Mouse (Mus musculus) testis, postnatal 14 days (tissue): ENCODE data around the gene Bhmt.

Experiments
- DNase-seq: peaks from one replicate; pipeline ENCODE4 v3.0.0; 2021; ENCODE audit warnings: low spot score

Gene Bhmt

DNA sequence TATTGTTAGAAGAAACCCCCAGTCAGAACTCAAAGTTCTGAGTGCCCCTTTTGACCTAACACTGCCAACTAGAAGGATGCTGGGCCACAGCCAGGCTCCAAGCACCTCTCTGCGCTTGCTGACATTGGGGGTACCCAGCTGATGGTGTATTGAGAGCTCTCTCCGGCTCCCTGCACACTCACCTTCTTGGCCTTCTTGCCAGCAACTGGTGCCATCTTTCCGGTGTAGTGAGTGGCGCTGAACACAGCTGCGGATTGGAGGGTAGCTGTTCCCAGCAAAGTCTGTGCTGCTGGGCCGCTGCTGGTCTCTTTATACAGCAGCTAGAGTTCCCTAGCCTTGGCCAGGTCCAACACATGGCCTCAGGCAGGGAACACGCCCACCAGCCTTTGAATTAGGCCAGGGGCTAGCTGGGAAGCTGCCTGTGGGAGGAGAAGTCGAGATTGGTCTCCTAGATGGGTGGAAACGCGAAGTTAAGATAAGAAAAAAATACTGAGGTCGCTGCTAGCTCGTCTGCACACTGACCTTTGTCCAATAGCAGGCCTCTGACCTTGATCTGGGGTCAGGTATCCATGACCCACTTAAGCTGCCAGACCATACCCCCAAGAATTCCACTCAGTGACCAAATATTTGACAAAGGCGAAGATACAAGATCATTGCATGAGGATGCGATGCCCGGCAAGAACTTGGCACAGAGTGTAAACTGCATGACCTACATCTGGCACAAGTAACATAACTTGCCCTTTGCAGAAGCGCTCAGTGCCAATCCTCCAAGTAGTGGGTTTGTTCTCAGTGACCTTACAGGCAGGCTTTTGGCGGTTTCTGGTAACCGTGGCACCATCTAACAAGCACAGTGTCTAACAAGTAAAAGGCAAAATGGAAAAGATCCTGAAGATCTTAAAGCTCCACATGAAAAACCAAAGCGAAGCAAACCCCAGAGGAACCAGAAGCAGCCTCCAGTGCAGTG, at the start of gene Bhmt:
TSS of gene Bhmt (minus strand) at position 680 of the 964 bp plus-strand sequence.
- DNase-seq = no peak

DNA sequence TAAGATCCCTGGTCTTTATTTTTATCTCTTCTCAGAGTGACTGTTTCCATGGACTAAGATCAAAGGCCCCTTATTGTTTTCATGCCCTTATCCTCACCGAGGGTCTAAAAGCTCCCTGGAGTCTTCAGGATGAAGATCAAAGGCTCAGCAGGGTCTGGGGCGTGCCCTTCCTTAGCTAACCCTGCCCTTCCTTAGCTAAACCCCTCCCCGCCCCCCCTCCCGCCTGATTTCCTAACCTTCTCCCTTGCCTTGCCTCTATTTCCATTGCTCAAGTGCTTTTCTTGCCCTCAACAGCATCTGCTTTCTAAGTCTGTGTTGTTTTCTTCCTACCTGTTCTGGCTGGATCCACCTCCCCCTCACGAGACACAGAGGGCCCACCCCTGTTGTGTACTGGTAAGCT, 49.6 kb upstream of the Bhmt start:
- DNase-seq = no peak

DNA sequence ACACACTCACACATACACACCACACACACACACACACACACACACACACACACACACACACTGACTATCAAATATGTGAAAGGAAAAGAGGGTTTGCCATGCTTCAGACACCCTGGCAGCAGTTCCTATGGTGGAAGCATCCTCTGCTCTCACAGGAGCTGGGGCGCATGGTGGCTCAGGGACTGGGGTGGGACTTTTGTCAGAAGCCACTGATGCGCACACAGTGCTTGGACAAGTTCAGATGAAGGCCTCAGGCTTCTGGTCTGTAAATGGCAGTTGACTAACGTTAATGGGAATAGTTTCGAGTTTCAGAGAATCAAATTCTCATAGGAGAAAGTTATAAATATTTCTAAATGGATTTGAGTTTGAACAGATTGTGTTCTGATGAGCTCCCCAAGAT, 47.5 kb upstream of the Bhmt start:
- no peak for DNase-seq

DNA sequence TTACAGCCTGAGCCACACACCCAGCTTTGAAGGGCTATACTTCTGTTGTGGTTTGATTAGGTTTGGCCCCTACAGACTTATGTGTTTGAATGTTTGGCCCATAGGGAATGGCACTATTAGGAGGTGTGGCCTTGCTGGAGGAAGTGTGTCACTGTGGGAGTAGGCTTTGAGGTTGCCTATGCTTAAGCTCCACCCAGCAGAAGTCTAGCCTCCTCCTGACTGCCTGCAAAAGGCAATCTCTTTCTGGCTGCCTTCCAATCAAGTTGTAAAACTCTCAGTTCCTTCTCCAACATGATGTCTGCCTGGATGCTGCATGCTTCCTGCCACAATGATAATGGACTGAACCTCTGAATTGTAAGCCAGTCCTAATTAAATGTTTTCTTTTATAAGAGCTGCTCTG, 45.6 kb upstream of the Bhmt start:
- DNase-seq = no peak

DNA sequence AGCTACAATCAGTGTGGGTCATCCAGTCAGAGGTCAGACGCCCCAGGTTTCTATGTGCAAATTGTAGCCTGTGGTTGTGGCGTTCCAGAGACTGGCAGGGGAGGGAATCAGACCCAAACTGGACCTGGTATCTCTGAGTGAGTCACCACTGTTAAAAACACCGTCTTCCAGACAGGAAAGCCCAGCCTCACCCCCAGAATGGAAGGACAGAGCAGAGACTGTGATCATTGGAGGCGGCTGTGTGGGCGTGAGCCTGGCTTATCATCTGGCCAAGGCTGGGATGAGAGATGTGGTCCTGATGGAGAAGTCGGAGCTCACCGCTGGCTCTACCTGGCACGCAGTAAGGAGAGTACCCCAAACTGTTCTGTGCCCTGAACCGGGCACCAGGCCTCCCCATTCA, 39.1 kb upstream of the Bhmt start:
- no peak for DNase-seq

DNA sequence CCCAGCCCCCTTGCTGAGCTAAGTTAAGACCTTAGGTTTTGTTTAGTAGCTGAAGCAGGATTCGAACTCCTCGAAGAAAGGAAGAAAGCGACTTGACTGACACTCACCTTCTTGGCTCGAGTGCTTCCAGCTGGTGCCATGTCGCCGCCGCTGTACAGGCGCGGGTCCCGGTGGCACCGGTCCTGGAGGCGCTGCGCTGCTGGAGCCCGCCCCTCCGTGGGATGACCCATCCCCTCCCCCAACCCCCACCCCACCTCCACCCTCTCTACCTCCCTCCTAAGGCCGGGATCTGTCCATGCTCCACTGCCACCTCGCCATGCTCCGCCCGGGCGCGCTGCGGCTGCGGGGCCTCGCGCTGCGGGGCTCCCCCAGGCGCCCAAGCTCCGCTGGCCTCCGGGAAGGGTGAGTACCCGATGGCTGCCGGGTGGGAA, 36.4 kb upstream of the Bhmt start, which contains the start of the genes Bhmt2 and Dmgdh:
TSS of gene Bhmt2 (minus strand) at position 172 of the 431 bp plus-strand sequence.
TSS of gene Dmgdh (plus strand) at position 303 of the 431 bp plus-strand sequence.
- no peak for DNase-seq

DNA sequence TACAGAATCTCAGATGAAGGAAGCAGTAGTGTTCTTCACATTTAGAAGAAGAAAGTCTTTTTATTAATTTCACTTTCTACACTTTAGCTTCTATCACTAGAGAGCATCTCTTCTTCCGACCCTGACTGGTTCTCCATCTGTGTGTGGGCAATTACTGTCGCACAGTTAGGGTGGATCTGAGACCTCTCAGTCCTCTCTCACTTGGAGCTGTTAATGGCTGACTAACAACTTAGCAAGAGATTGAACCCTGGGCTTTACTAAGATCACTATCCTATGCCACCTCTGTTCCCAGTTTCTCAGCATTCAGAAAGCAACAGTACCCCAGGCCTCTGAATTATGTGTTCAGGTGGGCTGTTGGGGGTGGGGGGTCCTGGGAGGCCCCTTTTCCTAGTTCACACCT, 35.5 kb upstream of the Bhmt start:
- no peak for DNase-seq

DNA sequence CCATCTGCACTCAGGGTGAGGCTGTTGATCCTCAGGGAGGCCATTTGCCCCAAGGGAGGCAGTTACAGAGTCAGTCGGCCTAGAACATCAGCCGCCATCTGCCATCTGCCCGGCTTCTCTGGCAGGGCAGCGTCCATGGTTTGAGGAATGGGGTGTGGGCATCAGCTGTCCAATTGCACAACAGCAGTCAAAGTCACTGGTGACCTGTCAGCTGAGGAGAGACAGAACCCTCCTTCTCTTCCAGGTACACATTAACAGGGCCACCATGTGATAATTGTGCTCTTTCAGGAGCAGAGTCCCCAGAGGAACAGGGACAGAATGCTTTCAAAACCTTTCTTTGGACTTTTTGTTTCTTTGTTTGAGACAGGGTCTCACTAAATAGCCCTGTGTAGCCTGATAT, 34.6 kb upstream of the Bhmt start:
- DNase-seq = no peak

DNA sequence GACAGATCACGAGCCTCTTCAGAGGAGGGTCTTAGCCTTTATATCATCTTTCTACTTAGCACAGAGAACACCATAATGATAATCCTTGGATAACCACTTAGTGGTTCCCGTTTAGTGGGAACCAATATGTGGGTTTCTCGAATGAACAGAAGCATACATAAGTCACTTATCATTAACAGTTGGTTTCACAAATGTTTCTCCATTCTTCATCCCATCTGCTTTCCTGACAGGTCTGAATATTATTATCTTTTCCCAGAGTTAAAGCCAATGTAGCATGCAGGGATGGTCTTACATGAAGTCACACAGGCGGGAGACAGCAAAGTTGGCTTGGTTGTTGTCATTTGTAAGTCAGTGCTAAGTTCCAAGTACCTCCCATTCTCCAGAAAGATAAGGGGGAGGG, 29.8 kb upstream of the Bhmt start:
- DNase-seq = no peak

DNA sequence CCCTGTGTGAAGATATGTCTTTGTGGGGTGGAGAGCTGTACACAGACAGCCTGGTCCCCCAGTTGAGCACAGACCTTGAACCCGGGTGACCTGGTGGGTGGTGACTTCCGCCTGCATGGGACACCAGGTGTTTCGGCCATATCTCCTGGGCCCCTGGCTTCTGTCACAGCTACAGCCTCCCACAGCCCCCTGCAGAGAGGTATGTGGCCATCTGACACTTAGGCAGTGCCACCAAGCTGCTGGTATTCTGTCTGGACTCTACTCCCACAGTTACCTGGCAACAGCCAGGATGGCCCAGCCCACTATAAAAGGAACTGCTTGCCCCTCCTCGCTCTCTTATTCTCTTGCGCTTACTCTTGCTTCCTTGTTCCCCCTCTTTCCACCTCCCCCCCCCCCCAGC, 20.2 kb upstream of the Bhmt start:
- no peak for DNase-seq

DNA sequence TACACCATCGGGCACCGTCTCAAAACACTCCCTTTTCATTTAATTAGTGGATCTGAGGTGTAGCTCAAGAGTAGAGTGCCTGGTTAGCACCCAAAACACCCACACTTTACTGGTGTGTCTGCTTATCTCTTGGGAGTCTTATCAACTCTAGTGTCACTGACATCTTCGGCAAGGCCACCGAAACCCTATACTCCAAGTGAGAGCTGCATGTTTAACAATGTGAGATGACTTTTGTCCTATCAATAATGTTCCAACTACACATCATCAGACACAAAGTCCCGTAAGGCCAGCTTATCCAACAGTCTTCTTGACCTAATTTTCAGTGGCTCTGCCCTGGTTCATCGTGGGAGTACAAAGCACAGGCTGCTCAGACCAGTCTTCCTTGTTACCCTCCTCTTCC, 15.6 kb upstream of the Bhmt start:
- no peak for DNase-seq

DNA sequence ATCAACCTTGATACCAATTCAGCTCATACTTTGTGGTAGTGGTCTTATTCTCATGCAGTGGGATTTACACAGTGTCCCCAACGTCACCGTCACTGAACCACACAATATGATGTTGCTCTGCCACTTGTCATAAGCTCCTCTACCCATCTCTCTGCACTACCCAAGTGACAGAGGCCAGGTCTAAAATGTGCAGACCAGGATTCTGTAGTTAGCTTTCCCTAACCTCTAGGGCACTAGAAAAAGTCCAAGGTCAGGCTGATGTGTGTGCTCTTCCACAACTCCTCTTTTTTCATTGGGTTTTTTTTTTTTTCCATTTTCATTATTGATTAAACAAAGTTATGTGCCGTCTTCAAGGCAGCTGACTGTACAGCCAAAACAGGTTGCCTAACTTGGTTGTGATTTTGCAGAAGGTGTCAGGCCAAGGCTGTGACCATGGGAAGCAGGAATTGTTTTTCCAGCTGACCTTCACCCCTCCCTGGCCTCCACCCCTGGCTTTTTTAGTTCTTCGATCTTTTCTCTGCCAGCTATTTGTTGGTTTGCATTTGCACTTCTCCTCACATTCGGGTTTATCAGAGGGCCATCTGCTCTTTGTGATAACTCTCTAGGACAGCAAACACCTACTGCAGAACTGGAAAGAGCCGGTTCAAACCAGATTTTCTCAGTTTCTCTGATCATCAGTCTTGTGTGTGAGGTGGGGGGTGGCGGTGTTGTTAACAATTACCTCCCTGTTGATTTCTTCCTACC, 10.8 kb upstream of the Bhmt start:
- DNase-seq = no peak

DNA sequence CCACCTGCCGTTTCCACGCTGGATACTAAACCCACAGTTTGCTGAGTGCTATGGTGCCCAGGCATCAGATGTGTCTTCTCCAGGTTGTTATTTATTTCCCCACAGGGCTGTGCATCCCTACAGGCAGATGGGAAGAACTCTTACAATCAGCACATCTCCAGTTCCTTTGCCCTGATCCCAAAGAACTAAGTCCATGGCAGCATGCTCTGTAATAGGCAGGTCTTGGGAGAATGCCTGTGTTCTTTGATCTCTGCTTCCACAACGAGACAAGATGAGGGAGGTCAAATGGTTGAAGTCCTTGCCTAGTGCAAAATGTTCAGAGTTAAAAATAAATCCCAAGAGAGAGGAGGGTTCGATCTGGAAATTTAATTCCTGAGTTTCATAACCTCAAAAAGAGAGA, 1.9 kb upstream of the Bhmt start:
- DNase-seq = no peak

DNA sequence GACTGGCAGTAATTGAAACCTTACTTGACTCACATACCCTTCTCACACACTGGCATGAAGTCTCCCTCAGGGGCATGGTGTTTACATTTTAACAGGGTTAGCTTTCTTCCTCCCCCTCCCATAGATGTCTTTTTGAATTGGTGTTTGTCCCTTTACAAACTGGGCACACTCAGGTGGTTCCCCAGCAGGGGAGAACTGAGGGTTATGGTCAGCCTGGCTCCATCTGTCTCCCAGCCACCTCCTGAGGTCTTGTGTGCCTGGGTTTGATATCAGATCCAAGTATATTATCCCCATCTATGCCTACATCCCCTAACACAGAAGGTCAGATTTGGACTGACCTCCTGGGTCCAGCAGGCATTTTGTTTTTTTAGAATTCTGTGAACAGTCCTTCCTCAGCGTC, 1.2 kb downstream of the Bhmt start:
- no peak for DNase-seq

DNA sequence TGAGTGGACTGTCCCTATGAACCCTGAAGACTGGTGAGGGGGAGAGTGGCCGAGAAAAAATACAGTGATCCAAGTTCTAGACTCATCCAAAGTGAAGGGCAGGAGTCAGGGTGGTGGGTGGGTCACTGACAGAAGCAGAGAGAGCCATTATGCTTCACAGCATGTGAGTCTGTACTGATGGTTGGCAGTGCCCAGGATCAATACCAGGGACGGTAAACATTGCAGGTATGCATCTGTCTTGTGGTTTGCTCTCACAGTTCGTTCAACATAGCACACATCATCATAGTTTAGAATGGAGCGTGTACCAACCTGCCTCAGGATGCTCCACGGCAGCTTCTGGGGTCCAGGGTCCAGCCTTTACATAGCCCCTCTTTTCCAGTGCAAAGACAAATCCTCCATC, 4.8 kb downstream of the Bhmt start:
- no peak for DNase-seq

DNA sequence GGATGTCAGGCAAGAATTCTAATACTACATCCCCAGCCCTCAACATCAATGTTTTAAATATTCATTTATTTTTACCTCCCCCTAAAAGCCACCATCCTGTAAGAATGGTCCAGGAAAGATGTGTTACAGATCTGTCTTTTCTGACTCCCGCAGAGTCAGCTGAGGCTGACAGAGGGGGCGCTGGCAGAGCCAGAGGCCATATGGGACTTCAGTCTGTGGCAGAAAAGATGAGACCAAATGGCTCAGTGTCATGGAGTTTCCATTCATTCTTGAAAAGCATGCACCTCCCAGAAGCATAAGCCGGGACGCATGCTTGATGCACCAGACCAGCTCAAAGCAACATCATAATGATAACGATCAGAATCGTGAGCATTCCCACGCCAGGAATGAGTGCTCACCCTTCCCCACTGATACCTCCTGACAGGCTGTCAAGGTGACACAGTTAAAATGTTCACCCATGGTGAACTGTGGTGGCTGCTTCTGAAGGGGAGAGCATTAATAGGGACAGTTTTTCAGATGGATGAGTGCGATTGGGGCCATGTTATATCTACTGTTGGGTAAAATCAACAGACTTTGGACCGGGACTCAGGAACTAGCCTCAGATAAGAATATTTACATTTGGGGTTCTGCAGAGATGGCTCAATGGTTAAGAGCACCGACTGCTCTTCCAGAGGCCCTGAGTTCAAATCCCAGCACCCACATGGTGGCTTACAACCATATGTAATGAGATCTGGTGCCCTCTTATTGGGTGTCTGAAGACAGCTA, 6.6 kb downstream of the Bhmt start:
- no peak for DNase-seq

DNA sequence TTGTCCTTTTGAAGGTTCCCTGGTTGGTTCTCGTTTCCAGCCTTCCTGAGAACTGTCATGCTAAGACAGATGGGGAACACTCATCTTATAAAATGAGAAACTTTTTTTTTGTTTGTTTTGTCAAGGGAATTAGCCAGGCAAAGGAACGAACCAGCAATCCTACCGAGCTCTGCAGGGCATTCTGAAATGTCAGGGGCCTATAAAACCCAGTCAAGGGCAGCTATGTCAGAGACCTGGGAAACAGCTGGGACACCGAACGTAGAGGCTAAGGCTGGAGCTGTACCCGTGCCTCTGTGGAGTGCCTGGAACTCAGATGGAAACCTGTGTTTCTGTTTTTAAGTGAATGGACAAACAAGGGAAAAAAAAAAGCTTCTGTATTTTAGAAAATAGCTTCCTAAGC, 8.9 kb downstream of the Bhmt start:
- DNase-seq = no peak

DNA sequence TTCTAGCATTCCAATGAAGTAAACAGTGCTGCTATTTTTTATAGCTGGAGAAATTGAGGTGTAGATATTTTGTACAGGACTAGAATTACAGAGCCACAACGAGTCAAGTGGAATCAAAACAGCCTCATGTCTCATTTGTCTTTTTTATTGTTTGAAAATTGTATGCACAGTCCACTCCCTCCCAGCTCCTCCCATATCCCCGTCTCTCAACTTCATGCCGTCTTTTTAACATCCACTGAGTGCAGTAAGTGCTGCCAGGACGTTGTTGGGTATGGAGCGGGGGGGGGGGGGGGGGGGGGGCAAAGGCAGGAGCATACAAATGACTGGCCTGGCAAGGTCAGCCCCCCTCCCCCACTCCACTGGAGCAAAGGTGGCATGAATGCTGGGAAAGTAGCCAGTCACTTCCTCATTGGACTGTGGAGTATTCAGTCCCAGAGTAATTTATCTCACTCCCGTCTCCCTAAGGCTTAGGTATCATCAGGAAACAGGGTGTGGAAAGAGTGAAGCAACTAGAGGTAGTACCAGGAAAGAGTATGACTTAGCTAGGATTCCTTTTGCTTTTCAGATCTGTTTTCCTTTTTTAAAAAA, 23.3 kb downstream of the Bhmt start:
- no peak for DNase-seq

DNA sequence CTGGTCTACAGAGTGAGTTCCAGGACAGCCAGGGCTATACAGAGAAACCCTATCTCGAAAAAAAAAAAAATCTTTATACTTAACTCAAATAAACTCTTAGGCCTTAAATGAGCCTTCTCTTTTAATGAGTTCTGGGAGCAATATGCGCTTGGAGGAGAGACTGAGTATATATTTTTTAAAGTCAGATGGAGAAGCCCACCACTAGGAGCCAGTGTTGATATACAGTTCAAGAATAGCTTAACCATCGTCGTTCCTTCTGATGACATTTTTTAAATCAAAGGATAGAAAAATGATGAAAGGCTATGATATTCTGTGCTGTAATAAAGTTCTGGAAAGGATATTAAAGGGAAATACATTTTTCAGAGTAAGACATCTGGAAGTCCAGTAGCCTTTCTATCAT, 24.0 kb downstream of the Bhmt start:
- DNase-seq = no peak

DNA sequence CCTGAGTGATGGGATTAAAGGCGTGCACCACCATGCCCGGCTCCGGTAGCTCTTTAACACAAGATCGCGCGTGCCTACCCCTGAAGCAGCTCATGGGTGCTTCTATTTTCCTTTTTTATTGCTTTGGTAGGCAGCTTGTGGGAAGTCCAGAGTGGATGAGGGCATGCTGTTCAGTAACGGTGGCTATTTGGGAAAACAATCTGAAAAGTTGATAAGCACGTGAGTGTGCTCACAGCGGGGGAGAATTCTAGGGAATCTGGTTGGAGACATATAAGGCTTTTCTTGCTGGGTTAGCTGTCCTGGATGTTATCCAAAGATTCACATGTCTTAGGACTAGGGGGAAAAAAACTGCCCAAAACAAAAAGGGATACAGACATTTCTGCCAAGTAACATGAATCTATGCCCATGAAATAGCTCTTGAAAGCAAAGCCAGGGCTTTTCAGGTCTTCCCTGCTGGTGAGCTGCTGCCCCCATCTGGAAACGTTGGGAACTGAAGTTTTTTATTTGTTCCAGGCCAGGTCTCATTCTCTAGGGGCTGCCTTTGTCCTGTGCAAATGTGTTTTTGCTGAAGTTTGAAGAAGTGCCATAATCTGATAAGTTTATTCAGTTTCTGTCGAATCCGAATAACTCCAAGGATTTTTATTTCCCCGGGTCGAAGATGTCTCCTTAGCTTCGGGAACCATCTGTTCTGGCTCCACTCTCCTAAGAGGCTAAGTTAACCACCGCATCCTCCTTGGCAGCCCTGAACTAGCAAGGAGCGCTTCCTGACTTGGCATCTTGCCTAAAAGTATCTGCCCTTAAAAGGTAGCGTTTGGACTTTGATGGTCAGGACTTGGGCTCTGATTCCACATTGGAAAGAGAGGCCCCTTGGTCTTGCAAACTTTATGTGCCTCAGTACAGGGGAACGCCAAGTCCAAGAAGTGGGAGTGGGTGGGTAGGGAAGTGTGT, 24.8 kb downstream of the Bhmt start:
- peak; percentile 72 for DNase-seq

DNA sequence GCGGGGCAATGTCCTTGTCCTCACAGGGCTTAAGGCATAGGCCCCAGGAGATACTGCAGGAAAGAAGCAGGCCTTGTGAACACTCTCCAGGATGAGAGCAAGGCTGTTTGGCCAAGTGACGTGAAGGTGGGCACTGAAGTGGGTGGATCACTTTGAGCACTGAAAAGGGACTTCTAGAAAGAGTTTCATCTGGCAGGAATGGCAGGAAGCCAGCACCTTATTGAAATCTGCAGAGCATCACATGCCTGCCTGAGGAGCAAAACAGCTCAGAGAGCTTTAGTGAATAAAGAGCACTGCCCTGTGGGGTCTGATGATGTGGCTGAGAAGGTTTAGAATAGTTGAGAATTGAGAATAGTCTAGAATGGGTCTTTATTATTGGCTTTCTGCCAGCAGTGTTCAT, 29.3 kb downstream of the Bhmt start:
- no peak for DNase-seq
